Mouse (Mus musculus): ENCODE measurements around the gene Slc22a14. TPM values are rescaled to one million over a fixed set of nuclear protein-coding genes. Genes with fewer than 3 reads are reported as not detected.

Slc22a14 gene
- polyA plus RNA-seq, 1 experiment from 2014 or later, result not detected

DNA sequence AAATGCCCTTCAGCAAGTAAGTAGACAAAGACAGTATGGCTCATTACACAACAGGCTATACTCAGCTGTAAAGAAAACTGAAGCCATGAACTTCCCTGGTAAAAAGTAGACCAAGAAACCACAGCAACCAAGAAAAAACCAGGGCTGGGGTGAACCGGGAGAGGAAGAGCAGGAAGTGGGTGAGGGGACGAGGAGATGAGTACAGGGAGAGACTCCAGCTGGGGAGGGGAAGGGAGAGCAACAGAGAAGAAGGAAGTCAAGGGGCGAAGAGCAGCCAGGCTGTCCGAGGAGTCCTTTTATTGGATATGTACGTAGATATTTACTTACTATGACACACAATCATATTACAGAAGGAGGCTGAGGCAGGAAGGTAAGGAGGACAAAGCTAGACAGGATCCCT lies 117.4 kb downstream of the Slc22a14 start:
- Histone ChIP-seq H3K27ac (replicated peaks) (no peak overlapping the region), H3K9ac (ENCODE audit: low read length) (no peak overlapping the region), H3K27me3 (ENCODE audit: control insufficient read depth, insufficient read depth, low read length) (no peaks in the 10 kb centered on the region), H3K9me3 (ENCODE audit: control insufficient read depth, low read length) (no peaks in the 10 kb centered on the region), H3K36me3 (ENCODE audit: control insufficient read depth, insufficient read depth, low read length) (0 out of 2 replicates have a peak, but pooled peaks cover 18% of the 10 kb centered on the region), H3K4me3 (ENCODE audit: low read depth, low read length) (no peak overlapping the region), H3K4me2 (replicated peaks; ENCODE audit: low read depth) (no peak overlapping the region), H3K4me1 (replicated peaks; ENCODE audit: control insufficient read depth, insufficient read depth) (no peaks in the 10 kb centered on the region)
- TF ChIP-seq CTCF (IDR thresholded peaks at IDR 0.05; ENCODE audit: low read depth) (no peak), EP300 (optimal IDR thresholded peaks at IDR 0.05) (no peak)
- 82% methylated on average over 5 of the region's 5 CpGs for WGBS
- no peak for ATAC-seq (ENCODE audit: low FRiP score, low TSS enrichment)
- DNase-seq (ENCODE audit: low spot score), result no peak

GRCm38 (mm10) chr9:119246826-119247225 lies 118.5 kb downstream of the Slc22a14 start:
- Histone ChIP-seq H3K27ac (replicated peaks) (no peak overlapping the region), H3K36me3 (ENCODE audit: control insufficient read depth, insufficient read depth, low read length) (0 out of 2 replicates have a peak, but pooled peaks cover 18% of the 10 kb centered on the region), H3K27me3 (ENCODE audit: control insufficient read depth, insufficient read depth, low read length) (no peaks in the 10 kb centered on the region), H3K9ac (ENCODE audit: low read length) (no peak overlapping the region), H3K4me3 (ENCODE audit: low read depth, low read length) (no peak overlapping the region), H3K9me3 (ENCODE audit: control insufficient read depth, low read length) (no peaks in the 10 kb centered on the region), H3K4me2 (replicated peaks; ENCODE audit: low read depth) (no peak overlapping the region), H3K4me1 (replicated peaks; ENCODE audit: control insufficient read depth, insufficient read depth) (no peaks in the 10 kb centered on the region)
- TF ChIP-seq CTCF (IDR thresholded peaks at IDR 0.05; ENCODE audit: low read depth) (peak; percentile 40), EP300 (optimal IDR thresholded peaks at IDR 0.05) (no peak)
- no peak for DNase-seq (ENCODE audit: low spot score)
- 85% methylated on average over 5 of the region's 5 CpGs for WGBS
- ATAC-seq (ENCODE audit: low FRiP score, low TSS enrichment), result no peak

DNA sequence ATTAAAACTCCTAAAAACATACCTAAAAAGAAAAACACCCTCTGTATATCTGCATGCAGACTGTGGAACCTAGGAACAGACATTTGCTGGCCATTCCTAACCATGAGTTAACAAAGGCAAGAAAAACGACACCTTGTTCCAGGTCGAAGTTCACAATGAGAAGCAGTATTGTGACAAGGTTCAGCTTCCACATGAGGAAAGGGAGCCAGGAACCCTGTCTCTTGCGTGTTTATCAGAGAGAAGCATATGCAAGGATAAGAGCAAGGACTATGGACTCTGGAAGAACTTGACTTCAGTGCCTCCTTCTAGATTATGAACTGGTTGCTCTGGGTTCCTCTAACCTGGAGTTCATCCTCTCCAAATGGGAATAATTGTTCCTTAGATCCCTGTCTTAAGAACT lies 121.4 kb downstream of the Slc22a14 start:
- no peak for TF ChIP-seq EP300 (optimal IDR thresholded peaks at IDR 0.05)
- TF ChIP-seq CTCF (IDR thresholded peaks at IDR 0.05; ENCODE audit: low read depth), result no peak
- H3K4me1 ChIP-seq (replicated peaks; ENCODE audit: control insufficient read depth, insufficient read depth), result no peaks in the 10 kb centered on the region
- no peaks in the 10 kb centered on the region for H3K27me3 ChIP-seq (ENCODE audit: control insufficient read depth, insufficient read depth, low read length)
- no peak overlapping the region for H3K27ac ChIP-seq (replicated peaks)
- no peak overlapping the region for H3K4me3 ChIP-seq (ENCODE audit: low read depth, low read length)
- peaks cover 9% of the 10 kb centered on the region; the same call in 1 of the 2 replicates for H3K36me3 ChIP-seq (ENCODE audit: control insufficient read depth, insufficient read depth, low read length)
- 79% methylated on average over 3 of the region's 3 CpGs for WGBS
- ATAC-seq (ENCODE audit: low FRiP score, low TSS enrichment) (peak; percentile 51; the same call in 1 of the 2 replicates), DNase-seq (ENCODE audit: low spot score) (no peak)
- H3K9me3 ChIP-seq (ENCODE audit: control insufficient read depth, low read length), result no peaks in the 10 kb centered on the region
- no peak overlapping the region for H3K9ac ChIP-seq (ENCODE audit: low read length)
- no peak overlapping the region for H3K4me2 ChIP-seq (replicated peaks; ENCODE audit: low read depth)

DNA sequence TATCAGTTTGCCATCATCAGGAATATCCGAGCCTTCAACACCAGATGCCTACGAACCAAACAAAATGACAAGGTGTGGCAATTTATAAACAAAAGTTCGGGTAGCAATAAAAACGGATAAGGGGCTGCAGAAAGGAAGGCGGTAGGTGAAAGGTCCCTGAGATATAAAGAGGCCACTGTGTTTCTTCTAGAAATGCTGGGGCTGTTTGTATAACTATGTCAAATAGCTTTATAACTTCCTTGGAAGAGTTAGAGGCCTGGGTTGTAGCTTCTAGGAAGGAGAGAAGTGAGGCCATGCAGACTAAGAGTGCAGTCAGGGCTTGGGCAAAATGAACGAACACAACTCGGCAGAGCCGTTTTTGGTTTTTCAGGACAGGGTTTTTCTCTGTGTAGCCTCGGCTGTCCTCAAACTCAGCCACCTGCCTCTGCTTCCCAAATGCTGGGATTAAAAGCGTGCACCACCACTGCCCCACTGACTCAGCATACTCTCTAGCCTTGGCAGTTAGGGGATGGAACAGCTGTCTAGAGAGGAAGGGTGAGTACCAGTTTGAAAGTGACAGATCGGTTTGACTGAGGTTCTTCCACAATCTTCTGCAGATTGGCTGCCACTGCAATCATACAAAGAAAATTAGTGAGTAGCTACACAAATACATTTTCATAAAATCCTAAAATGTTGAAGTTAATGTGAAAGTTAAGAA lies 124.0 kb downstream of the Slc22a14 start:
- H3K27me3 ChIP-seq (ENCODE audit: control insufficient read depth, insufficient read depth, low read length), result no peaks in the 10 kb centered on the region
- ATAC-seq (ENCODE audit: low FRiP score, low TSS enrichment) (no peak), DNase-seq (ENCODE audit: low spot score) (no peak)
- H3K9me3 ChIP-seq (ENCODE audit: control insufficient read depth, low read length), result no peaks in the 10 kb centered on the region
- H3K9ac ChIP-seq (ENCODE audit: low read length), result no peak overlapping the region
- TF ChIP-seq CTCF (IDR thresholded peaks at IDR 0.05; ENCODE audit: low read depth) (no peak), EP300 (optimal IDR thresholded peaks at IDR 0.05) (no peak)
- WGBS, result 74% methylated on average over 11 of the region's 11 CpGs
- H3K4me1 ChIP-seq (replicated peaks; ENCODE audit: control insufficient read depth, insufficient read depth), result no peaks in the 10 kb centered on the region
- H3K4me2 ChIP-seq (replicated peaks; ENCODE audit: low read depth), result no peak overlapping the region
- no peak overlapping the region for H3K4me3 ChIP-seq (ENCODE audit: low read depth, low read length)
- no peak overlapping the region for H3K27ac ChIP-seq (replicated peaks)
- peaks cover 6% of the 10 kb centered on the region; the same call in 1 of the 2 replicates for H3K36me3 ChIP-seq (ENCODE audit: control insufficient read depth, insufficient read depth, low read length)

- H3K9ac ChIP-seq (ENCODE audit: low read length), result no peak overlapping the region
- H3K36me3 ChIP-seq (ENCODE audit: control insufficient read depth, insufficient read depth, low read length), result peaks cover 6% of the 10 kb centered on the region; the same call in 1 of the 2 replicates
- no peaks in the 10 kb centered on the region for H3K9me3 ChIP-seq (ENCODE audit: control insufficient read depth, low read length)
- no peaks in the 10 kb centered on the region for H3K4me1 ChIP-seq (replicated peaks; ENCODE audit: control insufficient read depth, insufficient read depth)
- no peak for ATAC-seq (ENCODE audit: low FRiP score, low TSS enrichment)
- WGBS, result 83% methylated on average over 10 of the region's 10 CpGs
- TF ChIP-seq EP300 (optimal IDR thresholded peaks at IDR 0.05) (no peak), CTCF (IDR thresholded peaks at IDR 0.05; ENCODE audit: low read depth) (no peak)
- H3K27me3 ChIP-seq (ENCODE audit: control insufficient read depth, insufficient read depth, low read length), result no peaks in the 10 kb centered on the region
- no peak overlapping the region for H3K27ac ChIP-seq (replicated peaks)
- DNase-seq (ENCODE audit: low spot score), result no peak
- no peak overlapping the region for H3K4me2 ChIP-seq (replicated peaks; ENCODE audit: low read depth)
- H3K4me3 ChIP-seq (ENCODE audit: low read depth, low read length), result no peak overlapping the region
Observed at GRCm38 (mm10) chr9:119240286-119240997, 124.9 kb downstream of the Slc22a14 start.

DNA sequence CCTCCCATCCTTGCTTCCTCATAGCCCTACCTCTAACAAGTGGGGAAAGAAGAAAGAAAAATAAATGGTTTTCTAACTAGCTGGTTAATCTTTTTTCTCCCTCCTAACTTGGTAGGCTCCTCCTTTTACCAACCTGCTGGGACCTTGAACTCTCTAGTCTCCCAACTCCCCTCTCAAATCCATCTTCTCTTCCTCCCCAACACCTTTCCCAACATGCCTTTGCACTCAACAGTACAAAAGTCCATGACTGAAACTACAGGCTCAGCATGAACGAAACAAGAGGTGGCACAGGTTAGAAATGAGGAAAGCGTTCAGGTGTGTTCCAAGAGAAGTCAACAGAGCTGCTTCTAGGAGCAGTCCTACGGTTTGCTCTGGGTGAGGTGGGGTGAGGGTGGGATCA lies 126.1 kb downstream of the Slc22a14 start:
- H3K9ac ChIP-seq (ENCODE audit: low read length), result no peak overlapping the region
- H3K9me3 ChIP-seq (ENCODE audit: control insufficient read depth, low read length), result no peaks in the 10 kb centered on the region
- ATAC-seq (ENCODE audit: low FRiP score, low TSS enrichment), result no peak
- H3K27ac ChIP-seq (replicated peaks), result no peak overlapping the region
- TF ChIP-seq EP300 (optimal IDR thresholded peaks at IDR 0.05), result no peak
- TF ChIP-seq CTCF (IDR thresholded peaks at IDR 0.05; ENCODE audit: low read depth), result no peak
- no peaks in the 10 kb centered on the region for H3K27me3 ChIP-seq (ENCODE audit: control insufficient read depth, insufficient read depth, low read length)
- H3K4me3 ChIP-seq (ENCODE audit: low read depth, low read length), result no peak overlapping the region
- H3K4me1 ChIP-seq (replicated peaks; ENCODE audit: control insufficient read depth, insufficient read depth), result no peaks in the 10 kb centered on the region
- WGBS, result 87% methylated on average over 3 of the region's 3 CpGs
- no peak for DNase-seq (ENCODE audit: low spot score)
- H3K4me2 ChIP-seq (replicated peaks; ENCODE audit: low read depth), result no peak overlapping the region
- H3K36me3 ChIP-seq (ENCODE audit: control insufficient read depth, insufficient read depth, low read length), result peaks cover 6% of the 10 kb centered on the region; the same call in 1 of the 2 replicates
